Mouse (Mus musculus) cerebellum, adult 2 months (tissue): Measurements from ENCODE around the gene Tspan9.

ENCODE experiments used
- CTCF ChIP-seq: fragments of 200-500 bp; IDR thresholded peaks from 2 replicates; pipeline ENCODE4 v1.5.1; 2011; ENCODE audit warnings: low read depth, mild to moderate bottlenecking, control low read depth, low read length, moderate library complexity, borderline replicate concordance; ENCODE audit not compliant: insufficient read depth
- POLR2A ChIP-seq: fragments of 200-500 bp; IDR thresholded peaks from 2 replicates; pipeline ENCODE4 v1.6.1; 2011; ENCODE audit warnings: low read length, control low read depth, borderline replicate concordance; ENCODE audit not compliant: insufficient read depth

DNA sequence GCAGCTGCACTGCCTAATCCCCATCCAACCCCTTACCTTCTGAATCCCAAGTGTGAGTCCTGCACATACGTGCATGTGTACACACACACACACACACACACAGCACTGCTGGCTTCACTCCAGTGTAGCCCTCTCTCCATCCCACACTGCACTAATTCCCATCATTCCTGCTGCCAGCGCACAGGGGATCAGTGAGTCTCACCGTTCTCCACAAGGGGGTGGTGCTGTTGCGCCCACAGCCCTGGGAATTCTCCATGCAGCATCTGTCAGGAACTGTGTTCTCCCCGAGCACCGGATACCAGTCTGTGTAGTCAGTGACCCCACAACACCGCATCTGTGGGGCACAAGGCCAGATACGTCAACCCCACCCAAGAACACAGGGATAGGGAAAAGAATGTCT is 177.9 kb downstream of the Tspan9 start:
- TF ChIP-seq CTCF: 0 out of 2 replicates have a peak, but pooled peaks have one; percentile 29
- no peak for TF ChIP-seq POLR2A
